Mouse (Mus musculus) liver, adult 2 months (tissue): ENCODE measurements around the gene Babam1. TPM values are rescaled to one million over a fixed set of nuclear protein-coding genes. Genes with fewer than 3 reads are reported as not detected.

Experiments
- DNase-seq: peaks from one replicate; pipeline ENCODE4 v3.0.0-alpha.2; 2011; ENCODE audit warnings: low read depth, low spot score; ENCODE audit errors: extremely low read depth
- H3K27ac ChIP-seq: fragments of 200-500 bp; replicated peaks from 2 replicates; pipeline ENCODE4 v1.5.1; 2012; ENCODE audit warnings: low read depth, mild to moderate bottlenecking, control low read depth, inconsistent platforms, low read length; ENCODE audit not compliant: insufficient read depth
- H3K27me3 ChIP-seq: fragments of 200-500 bp; 2 replicates; pipeline ENCODE4 v1.6.1; 2012; ENCODE audit warnings: mild to moderate bottlenecking, moderate library complexity, low read length, inconsistent platforms; ENCODE audit not compliant: control insufficient read depth, insufficient read depth
- H3K36me3 ChIP-seq: fragments of 200-500 bp; 2 replicates; pipeline ENCODE4 v1.6.1; 2012; ENCODE audit warnings: low read length, inconsistent platforms; ENCODE audit not compliant: control insufficient read depth, insufficient read depth
- H3K4me1 ChIP-seq: fragments of 200-500 bp; 2 replicates; pipeline ENCODE4 v1.6.1; 2011; ENCODE audit warnings: low read length; ENCODE audit not compliant: control insufficient read depth, insufficient read depth
- H3K4me3 ChIP-seq: fragments of 200-500 bp; 2 replicates; pipeline ENCODE4 v1.5.1; 2011; ENCODE audit warnings: low read depth, mild to moderate bottlenecking, control low read depth, low read length, moderate library complexity; ENCODE audit not compliant: insufficient read depth
- H3K79me2 ChIP-seq: fragments of 200-500 bp; 2 replicates; pipeline ENCODE4 v1.6.1; 2012; ENCODE audit warnings: inconsistent platforms, mild to moderate bottlenecking, low read length, moderate library complexity; ENCODE audit not compliant: control insufficient read depth, insufficient read depth
- H3K9ac ChIP-seq: fragments of 200-500 bp; 2 replicates; pipeline ENCODE4 v1.6.1; 2012; ENCODE audit warnings: low read depth, mild to moderate bottlenecking, control low read depth, inconsistent platforms, low read length
- CTCF ChIP-seq: fragments of 200-500 bp; IDR thresholded peaks from 2 replicates; pipeline ENCODE4 v1.5.1; 2011; ENCODE audit warnings: low read depth, low read length, control low read depth
- POLR2A ChIP-seq: fragments of 200-500 bp; IDR thresholded peaks from 2 replicates; pipeline ENCODE4 v1.6.1; 2011; ENCODE audit warnings: low read length, control low read depth; ENCODE audit not compliant: insufficient read depth; ENCODE audit errors: extremely low read depth
- WGBS: fragments of 180-500 bp; shearing (Covaris S2); methylation state at CpG from one replicate; pipeline ENCODE4 v1.1.7; 2018; 5-methylcytosine and 5-hydroxymethylcytosine counted together
- polyA plus RNA-seq: library from polyadenylated mRNA; depleted of rRNA; stranded (reverse); fragments of >200 nt; gene quantifications from 2 replicates; pipeline ENCODE4 v1.2.3, GENCODE M21; 2012; rRNA removed
- total RNA-seq: library from RNA; depleted of rRNA; stranded (reverse); fragments of >200 nt; gene quantifications from 2 replicates; pipeline ENCODE4 v1.2.3, GENCODE M21; 2014; rRNA removed

The Babam1 gene
- total and polyA plus RNA-seq, 2 experiments, result 42.7 to 106 TPM

- H3K27ac ChIP-seq, result no peak overlapping the region
- no peak for DNase-seq
- H3K9ac ChIP-seq, result no peak overlapping the region
- H3K36me3 ChIP-seq, result no peaks in the 10 kb centered on the region
- TF ChIP-seq CTCF (no peak), POLR2A (no peak)
- H3K27me3 ChIP-seq, result no peaks in the 10 kb centered on the region
- no peaks in the 10 kb centered on the region for H3K4me1 ChIP-seq
- 77% methylated on average over 4 of the region's 4 CpGs for WGBS
- no peak overlapping the region for H3K4me3 ChIP-seq
- H3K79me2 ChIP-seq, result no peaks in the 10 kb centered on the region
Measured at GRCm38 (mm10) chr8:71451337-71451736, 54.7 kb downstream of the Babam1 start.

GRCm38 (mm10) chr8:71451777-71452176 lies 55.1 kb downstream of the Babam1 start:
- whole genome bisulfite sequencing, result 64% methylated on average over 11 of the region's 11 CpGs
- TF ChIP-seq CTCF (no peak), POLR2A (no peak)
- Histone ChIP-seq H3K79me2 (no peaks in the 10 kb centered on the region), H3K27me3 (no peaks in the 10 kb centered on the region), H3K4me3 (no peak overlapping the region), H3K9ac (no peak overlapping the region), H3K4me1 (no peaks in the 10 kb centered on the region), H3K36me3 (no peaks in the 10 kb centered on the region), H3K27ac (no peak overlapping the region)
- no peak for DNase-seq

DNA sequence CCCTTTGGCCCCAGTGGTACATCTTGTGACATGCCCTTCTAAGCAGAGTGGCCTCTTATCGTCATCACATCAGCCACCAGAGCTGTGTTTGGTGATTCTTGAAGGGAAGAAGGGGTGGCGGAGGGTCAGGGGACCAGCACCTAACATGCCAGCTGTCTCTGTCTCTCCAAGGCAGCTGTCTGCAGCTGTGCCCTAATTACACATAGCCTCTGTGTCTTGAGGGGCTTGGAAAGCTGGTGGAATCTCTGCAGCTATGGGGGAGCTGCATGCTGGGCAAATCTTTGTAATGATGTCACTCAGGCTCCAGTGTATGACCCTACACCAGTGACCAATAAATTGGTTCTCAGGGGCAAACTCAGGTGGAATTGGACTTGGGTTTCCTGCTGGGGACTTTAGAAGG lies 56.0 kb downstream of the Babam1 start:
- no peak overlapping the region for H3K4me3 ChIP-seq

More for the DNA sequence above, 56.0 kb downstream of the Babam1 start:
- WGBS, result 71% methylated on average over 2 of the region's 2 CpGs
- Histone ChIP-seq H3K79me2 (no peaks in the 10 kb centered on the region), H3K27me3 (no peaks in the 10 kb centered on the region), H3K4me1 (no peaks in the 10 kb centered on the region), H3K9ac (no peak overlapping the region), H3K36me3 (no peaks in the 10 kb centered on the region), H3K27ac (no peak overlapping the region)
- DNase-seq, result no peak
- TF ChIP-seq POLR2A (no peak), CTCF (no peak)

Other genes starting within 250 kb of the Babam1 start
- gene Myo9b, start 124.1 kb upstream of the Babam1 start, total RNA-seq, result 8.6 and 12.8 TPM in 2 replicates
- 6.6 and 7.6 TPM in 2 replicates for gene Myo9b, start 124.1 kb upstream of the Babam1 start, polyA plus RNA-seq
- gene Haus8, start 123.9 kb upstream of the Babam1 start, total RNA-seq, result 4.0 and 5.8 TPM in 2 replicates
- gene Haus8, start 123.9 kb upstream of the Babam1 start, polyA plus RNA-seq, result 2.1 and 2.8 TPM in 2 replicates
- 76.6 and 82.2 TPM in 2 replicates for gene Use1, start 30.0 kb upstream of the Babam1 start, total RNA-seq
- 60.2 and 69.9 TPM in 2 replicates for gene Use1, start 30.0 kb upstream of the Babam1 start, polyA plus RNA-seq
- 8.0 and 8.1 TPM in 2 replicates for gene Ocel1, start 25.6 kb upstream of the Babam1 start, total RNA-seq
- gene Ocel1, start 25.6 kb upstream of the Babam1 start, polyA plus RNA-seq, result 9.2 and 17.1 TPM in 2 replicates
- gene Nr2f6, start 14.9 kb upstream of the Babam1 start, total RNA-seq, result 73.9 and 117 TPM in 2 replicates
- gene Nr2f6, start 14.9 kb upstream of the Babam1 start, polyA plus RNA-seq, result 319 and 341 TPM in 2 replicates
- gene Ushbp1, start 1.1 kb upstream of the Babam1 start, total RNA-seq, result 7.9 and 9.7 TPM in 2 replicates
- 7.9 and 13.6 TPM in 2 replicates for gene Ushbp1, start 1.1 kb upstream of the Babam1 start, polyA plus RNA-seq
- gene Ankle1, start 9.1 kb downstream of the Babam1 start, total RNA-seq, result 0.09 and 0.34 TPM in 2 replicates
- 0.11 and 0.22 TPM in 2 replicates for gene Ankle1, start 9.1 kb downstream of the Babam1 start, polyA plus RNA-seq
- gene Abhd8, start 66.8 kb downstream of the Babam1 start, total RNA-seq, result 3.1 and 5.0 TPM in 2 replicates
- gene Abhd8, start 66.8 kb downstream of the Babam1 start, polyA plus RNA-seq, result 6.7 and 11.7 TPM in 2 replicates
- gene Mrpl34, start 68.1 kb downstream of the Babam1 start, total RNA-seq, result 35.1 and 48.2 TPM in 2 replicates
- gene Mrpl34, start 68.1 kb downstream of the Babam1 start, polyA plus RNA-seq, result 104 and 123 TPM in 2 replicates
- gene Dda1, start 72.3 kb downstream of the Babam1 start, total RNA-seq, result 7.7 and 8.3 TPM in 2 replicates
- 32.5 and 34.1 TPM in 2 replicates for gene Dda1, start 72.3 kb downstream of the Babam1 start, polyA plus RNA-seq
- gene Ano8, start 89.1 kb downstream of the Babam1 start, total RNA-seq, result 2.3 and 3.8 TPM in 2 replicates
- 3.7 and 5.2 TPM in 2 replicates for gene Ano8, start 89.1 kb downstream of the Babam1 start, polyA plus RNA-seq
- 11.6 and 12.7 TPM in 2 replicates for gene Gtpbp3, start 91.2 kb downstream of the Babam1 start, total RNA-seq
- 12.9 and 15.5 TPM in 2 replicates for gene Gtpbp3, start 91.2 kb downstream of the Babam1 start, polyA plus RNA-seq
- 15.3 and 22.8 TPM in 2 replicates for gene Plvap, start 114.9 kb downstream of the Babam1 start, total RNA-seq
- gene Plvap, start 114.9 kb downstream of the Babam1 start, polyA plus RNA-seq, result 128 and 132 TPM in 2 replicates
- not detected in 2 replicates for gene Ccdc194, start 128.8 kb downstream of the Babam1 start, total RNA-seq
- 0.05 TPM in 1 of 2 replicates, not detected in the other for gene Ccdc194, start 128.8 kb downstream of the Babam1 start, polyA plus RNA-seq
- gene Bst2, start 140.6 kb downstream of the Babam1 start, total RNA-seq, result 603 and 678 TPM in 2 replicates
- 798 and 871 TPM in 2 replicates for gene Bst2, start 140.6 kb downstream of the Babam1 start, polyA plus RNA-seq
- gene Mvb12a, start 146.1 kb downstream of the Babam1 start, total RNA-seq, result 98.9 and 105 TPM in 2 replicates
- 164 and 165 TPM in 2 replicates for gene Mvb12a, start 146.1 kb downstream of the Babam1 start, polyA plus RNA-seq
- 0.46 and 0.47 TPM in 2 replicates for gene Tmem221, start 162.0 kb downstream of the Babam1 start, total RNA-seq
- 0.14 and 0.55 TPM in 2 replicates for gene Tmem221, start 162.0 kb downstream of the Babam1 start, polyA plus RNA-seq
- gene Nxnl1, start 169.7 kb downstream of the Babam1 start, total RNA-seq, result not detected in 2 replicates
- not detected in 2 replicates for gene Nxnl1, start 169.7 kb downstream of the Babam1 start, polyA plus RNA-seq
- 6.8 and 7.2 TPM in 2 replicates for gene Slc27a1, start 172.0 kb downstream of the Babam1 start, total RNA-seq
- gene Slc27a1, start 172.0 kb downstream of the Babam1 start, polyA plus RNA-seq, result 12.5 and 15.7 TPM in 2 replicates
- 111 and 113 TPM in 2 replicates for gene Pgls, start 195.3 kb downstream of the Babam1 start, total RNA-seq
- gene Pgls, start 195.3 kb downstream of the Babam1 start, polyA plus RNA-seq, result 119 and 124 TPM in 2 replicates
- gene Fam129c, start 200.8 kb downstream of the Babam1 start, total RNA-seq, result 0.92 and 1.3 TPM in 2 replicates
- 0.73 and 2.1 TPM in 2 replicates for gene Fam129c, start 200.8 kb downstream of the Babam1 start, polyA plus RNA-seq
- gene Colgalt1, start 214.1 kb downstream of the Babam1 start, total RNA-seq, result 43.2 and 55.0 TPM in 2 replicates
- gene Colgalt1, start 214.1 kb downstream of the Babam1 start, polyA plus RNA-seq, result 65.3 and 77.3 TPM in 2 replicates